Mouse (Mus musculus) cerebellum, adult 2 months (tissue): ENCODE data around the gene B3galnt2. TPM values are rescaled to one million over a fixed set of nuclear protein-coding genes. Genes with fewer than 3 reads are reported as not detected.

Experiments used
- DNase-seq, 2 experiments: peaks; one replicate each; pipeline ENCODE4 v3.0.0; 2021
- H3K27ac ChIP-seq: fragments of 200-500 bp; 2 replicates; pipeline ENCODE4 v1.5.1; 2012; ENCODE audit warnings: low read length, control low read depth, inconsistent platforms; ENCODE audit not compliant: insufficient read depth
- H3K27me3 ChIP-seq: fragments of 200-500 bp; 2 replicates; pipeline ENCODE4 v1.6.1; 2012; ENCODE audit warnings: inconsistent platforms, mild to moderate bottlenecking, low read length, moderate library complexity; ENCODE audit not compliant: control insufficient read depth, insufficient read depth
- H3K4me1 ChIP-seq: fragments of 200-500 bp; 2 replicates; pipeline ENCODE4 v1.6.1; 2011; ENCODE audit warnings: low read length; ENCODE audit not compliant: control insufficient read depth, insufficient read depth
- H3K4me3 ChIP-seq: fragments of 200-500 bp; replicated peaks from 2 replicates; pipeline ENCODE3; 2011; ENCODE audit warnings: mild to moderate bottlenecking, low read depth, low read length, control low read depth; ENCODE audit not compliant: insufficient read depth
- CTCF ChIP-seq: fragments of 200-500 bp; IDR thresholded peaks from 2 replicates; pipeline ENCODE4 v1.5.1; 2011; ENCODE audit warnings: low read depth, mild to moderate bottlenecking, control low read depth, low read length, moderate library complexity, borderline replicate concordance; ENCODE audit not compliant: insufficient read depth
- POLR2A ChIP-seq: fragments of 200-500 bp; IDR thresholded peaks from 2 replicates; pipeline ENCODE4 v1.6.1; 2011; ENCODE audit warnings: low read length, control low read depth, borderline replicate concordance; ENCODE audit not compliant: insufficient read depth
- WGBS: fragments of 180-500 bp; shearing (Covaris S2); methylation state at CpG from one replicate; pipeline ENCODE4 v1.1.7; 2018; 5-methylcytosine and 5-hydroxymethylcytosine counted together
- polyA plus RNA-seq: library from polyadenylated mRNA; depleted of rRNA; stranded (reverse); fragments of >200 nt; gene quantifications from 2 replicates; pipeline ENCODE4 v1.2.3, GENCODE M21; 2012; rRNA removed

B3galnt2 gene
- polyA plus RNA-seq, result 25.9 and 26.2 TPM in 2 replicates

DNA sequence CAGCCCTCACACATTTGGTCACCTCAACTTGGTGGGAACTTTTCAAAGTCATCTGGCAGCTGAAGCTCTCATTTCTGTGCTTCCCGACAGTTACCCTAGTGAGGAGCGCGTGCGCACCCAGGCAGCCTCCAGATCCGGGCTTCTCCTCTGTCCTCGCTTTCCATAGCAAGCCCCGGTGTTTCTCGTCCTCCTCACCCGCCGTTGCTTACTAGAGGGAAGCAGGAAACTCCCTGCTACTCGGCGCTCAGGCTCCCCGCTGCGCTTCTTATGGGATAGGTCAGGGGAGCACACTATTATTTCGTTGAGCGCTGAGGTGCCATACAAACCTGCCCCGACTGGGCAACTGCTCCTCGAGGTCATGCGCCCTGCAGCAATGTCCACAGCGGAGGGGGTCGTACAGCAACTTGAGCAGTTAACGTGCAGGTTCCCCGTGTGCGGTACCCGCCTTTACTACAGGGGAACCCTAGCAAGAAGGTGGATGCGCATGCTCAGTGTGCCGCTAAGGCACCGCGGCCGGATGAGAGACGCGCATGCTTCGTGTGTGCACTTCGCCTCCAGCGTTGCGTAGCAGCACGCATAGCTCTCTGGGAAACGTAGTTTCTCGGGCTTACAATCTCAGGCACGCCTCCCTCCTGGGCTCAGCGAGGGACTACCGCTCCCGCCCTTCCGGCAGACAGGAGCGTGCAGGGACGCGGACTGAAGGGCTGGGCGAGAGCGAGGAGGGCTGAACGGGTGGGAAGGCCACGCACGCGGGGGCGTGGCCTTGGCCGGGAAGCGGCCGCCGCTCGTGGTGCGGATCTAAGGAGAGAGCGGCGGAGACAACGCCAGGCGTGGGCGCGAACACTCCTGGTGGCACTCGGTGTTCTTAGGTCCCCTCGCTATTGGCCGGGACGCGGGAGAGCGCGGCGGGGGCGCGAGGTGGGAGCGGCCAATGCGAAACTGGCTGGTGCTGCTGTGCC lies at the start of gene B3galnt2:
Gene B3galnt2, plus strand, starts transcription at position 596 of the 959 bp plus-strand sequence.
- TF ChIP-seq POLR2A (peak; percentile 96), CTCF (no peak)
- DNase-seq, result peak; percentile 95 to 99
- WGBS, result under 1% methylated on average over 78 of the region's 78 CpGs
- Histone ChIP-seq H3K4me1 (no peaks in the 10 kb centered on the region), H3K4me3 (peak within 1 kb of the TSS; percentile 70), H3K27ac (peak within 1 kb of the TSS; percentile 4), H3K27me3 (no peaks in the 10 kb centered on the region)

DNA sequence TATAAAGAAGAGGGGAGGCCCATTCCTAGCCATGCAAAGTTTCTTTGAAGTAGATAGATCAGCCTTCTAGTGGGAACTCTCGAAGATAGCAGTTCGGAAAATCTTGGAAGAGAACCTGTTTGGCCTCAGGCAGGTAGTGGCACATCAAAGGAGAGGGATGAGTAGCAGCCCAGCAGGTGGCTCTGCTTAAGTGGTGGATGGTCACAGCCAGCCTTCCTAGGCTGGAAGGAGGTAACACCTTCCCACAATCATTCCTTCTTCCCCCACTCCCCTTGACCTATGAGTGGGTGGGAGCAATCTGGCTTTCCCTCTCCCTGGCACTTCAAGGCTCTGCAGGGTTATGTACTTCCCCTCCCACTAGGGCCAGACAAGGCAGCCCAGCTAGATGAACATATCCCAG lies 42.9 kb upstream of the B3galnt2 start:
- H3K27me3 ChIP-seq, result no peaks in the 10 kb centered on the region
- no peak for DNase-seq
- H3K4me1 ChIP-seq, result no peaks in the 10 kb centered on the region
- 70% methylated on average over 2 of the region's 2 CpGs for WGBS
- no peak for TF ChIP-seq POLR2A
- no peak for TF ChIP-seq CTCF
- no peak overlapping the region for H3K27ac ChIP-seq
- H3K4me3 ChIP-seq, result no peak overlapping the region

DNA sequence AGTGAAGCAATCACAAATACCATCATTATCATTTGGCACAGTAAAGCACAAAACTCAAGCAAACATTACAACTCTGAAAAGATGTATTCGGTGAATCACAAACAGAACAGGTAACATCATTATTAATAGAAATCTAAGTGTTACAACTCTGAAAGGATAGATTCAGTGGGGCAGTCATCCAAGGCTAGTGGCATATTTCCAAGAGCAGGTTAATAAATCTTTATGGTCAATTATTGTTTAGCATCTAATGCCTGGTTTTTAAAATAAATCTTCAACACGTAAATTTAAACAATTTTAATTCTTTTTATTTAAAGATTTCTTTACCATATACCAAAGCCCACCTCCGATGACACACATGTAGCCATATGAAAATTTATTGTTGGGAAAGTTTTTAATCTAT lies 34.9 kb upstream of the B3galnt2 start:
- no peaks in the 10 kb centered on the region for H3K27me3 ChIP-seq
- WGBS, result 93% methylated on average over 3 of the region's 3 CpGs
- no peaks in the 10 kb centered on the region for H3K4me1 ChIP-seq
- TF ChIP-seq CTCF (no peak), POLR2A (no peak)
- no peak overlapping the region for H3K27ac ChIP-seq
- H3K4me3 ChIP-seq, result no peak overlapping the region
- DNase-seq, result no peak

DNA sequence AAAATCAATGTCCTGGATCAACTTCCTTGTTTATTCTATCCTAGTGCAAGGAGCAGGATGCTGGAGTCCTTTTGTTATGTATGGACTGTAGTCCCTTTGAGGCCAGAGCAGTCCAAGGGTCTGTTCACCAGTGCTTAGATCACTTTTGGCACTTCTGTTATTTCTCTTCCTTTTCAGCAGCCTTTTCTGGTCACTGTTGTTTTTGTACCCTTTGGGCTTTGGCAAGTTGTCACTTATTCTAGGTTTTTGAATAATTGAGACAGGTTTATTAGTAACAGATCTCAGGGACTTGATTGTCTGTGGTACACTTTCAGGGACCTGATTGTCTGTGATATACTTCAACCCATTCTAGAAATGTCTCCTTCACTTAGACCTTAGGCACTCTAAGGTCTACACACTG lies 31.7 kb upstream of the B3galnt2 start:
- Histone ChIP-seq H3K4me3 (no peak overlapping the region), H3K27me3 (no peaks in the 10 kb centered on the region), H3K4me1 (no peaks in the 10 kb centered on the region), H3K27ac (no peak overlapping the region)
- no peak for DNase-seq
- no peak for TF ChIP-seq POLR2A
- no peak for TF ChIP-seq CTCF

DNA sequence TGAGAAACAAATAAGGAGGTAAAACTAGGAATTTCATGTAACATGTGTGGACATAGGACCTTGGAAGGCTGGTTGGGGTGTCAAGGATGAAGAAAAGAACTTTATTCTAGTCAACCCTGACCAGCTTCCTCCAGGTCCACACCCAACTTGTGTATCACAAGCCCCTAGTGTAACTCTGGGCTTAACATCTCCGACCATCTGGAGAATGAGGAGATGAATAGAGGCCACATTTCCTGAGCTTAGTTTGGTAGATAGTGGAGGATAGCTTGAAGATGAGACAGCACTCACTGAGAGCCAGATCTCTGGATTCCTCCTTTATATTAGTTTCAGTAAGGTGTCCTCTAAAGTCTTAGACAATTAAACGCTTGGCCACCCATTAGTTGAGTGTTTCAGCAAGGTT lies 24.3 kb upstream of the B3galnt2 start:
- Histone ChIP-seq H3K4me1 (no peaks in the 10 kb centered on the region), H3K27me3 (no peaks in the 10 kb centered on the region), H3K4me3 (no peak overlapping the region), H3K27ac (no peak overlapping the region)
- 75% methylated on average over 2 of the region's 2 CpGs for WGBS
- TF ChIP-seq CTCF (no peak), POLR2A (no peak)
- no peak for DNase-seq

DNA sequence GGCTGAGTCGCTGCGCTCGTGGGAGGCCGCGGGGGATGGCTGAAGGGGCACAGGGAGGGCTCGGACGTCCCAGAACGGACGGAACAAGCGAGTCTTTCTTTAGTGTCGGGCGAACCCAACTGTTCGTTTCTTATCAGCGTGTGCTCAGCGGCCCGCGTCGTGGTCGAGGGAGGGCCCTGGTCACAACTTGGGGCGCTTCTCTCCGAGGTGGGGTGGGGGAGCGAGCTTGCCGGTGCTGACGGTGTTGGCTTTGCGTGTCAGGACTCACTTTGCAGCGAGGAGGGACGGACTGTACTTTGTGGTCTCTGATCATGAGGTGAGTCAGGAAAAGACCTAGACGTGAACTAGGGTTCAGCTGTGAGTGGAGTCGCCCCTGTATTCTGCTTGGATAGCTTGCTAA lies 662 bp downstream of the B3galnt2 start:
- under 1% methylated on average over 29 of the region's 29 CpGs for WGBS
- peak overlapping the region; percentile 67 for H3K4me3 ChIP-seq
- no peak for DNase-seq
- no peaks in the 10 kb centered on the region for H3K27me3 ChIP-seq
- H3K4me1 ChIP-seq, result no peaks in the 10 kb centered on the region
- H3K27ac ChIP-seq, result no peak overlapping the region
- no peak for TF ChIP-seq CTCF
- TF ChIP-seq POLR2A, result no peak

DNA sequence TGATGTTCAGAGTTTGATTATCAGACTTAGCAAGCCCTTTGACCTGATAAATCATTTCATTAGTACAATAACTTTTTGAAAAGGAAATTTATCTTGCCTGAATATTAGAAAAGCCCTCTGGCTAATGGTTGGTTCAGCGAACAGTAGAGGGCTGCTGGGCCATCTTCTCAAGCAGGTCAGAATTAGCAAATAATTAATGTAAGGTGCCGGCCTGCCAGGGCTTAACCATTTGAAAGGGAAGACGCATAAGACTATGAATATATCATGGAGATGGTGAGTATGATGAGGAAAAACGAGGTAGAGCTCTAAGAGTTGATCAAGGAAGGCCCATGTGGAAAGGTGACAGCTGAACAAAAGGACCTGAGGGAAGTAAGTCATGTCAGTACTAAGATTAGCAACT lies 2.4 kb downstream of the B3galnt2 start:
- Histone ChIP-seq H3K27ac (no peak overlapping the region), H3K27me3 (no peaks in the 10 kb centered on the region), H3K4me1 (no peaks in the 10 kb centered on the region), H3K4me3 (no peak overlapping the region)
- no peak for DNase-seq
- TF ChIP-seq CTCF, result no peak
- no peak for TF ChIP-seq POLR2A
- WGBS, result 86% methylated on average over 4 of the region's 4 CpGs

DNA sequence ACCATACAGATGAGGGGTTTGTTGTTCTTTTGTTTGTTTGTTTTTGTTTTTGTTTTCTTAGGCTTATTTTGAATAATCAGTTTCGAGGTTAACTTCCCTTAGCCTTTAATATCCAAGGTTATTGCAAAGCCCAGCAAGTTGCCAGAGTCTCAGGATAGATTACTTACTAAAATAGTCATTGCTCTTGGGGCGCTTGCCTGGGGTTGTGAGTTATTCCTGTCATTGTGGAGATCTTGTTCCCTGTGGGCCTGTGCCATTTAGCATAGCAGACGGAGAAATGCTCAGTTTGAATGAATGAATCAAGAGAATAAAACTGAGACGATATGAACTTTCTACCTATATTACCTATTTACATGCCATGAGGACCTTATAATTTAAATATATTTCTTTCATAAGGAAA lies 5.9 kb downstream of the B3galnt2 start:
- WGBS, result 88% methylated on average over 4 of the region's 4 CpGs
- H3K4me3 ChIP-seq, result no peak overlapping the region
- no peak for DNase-seq
- H3K4me1 ChIP-seq, result no peaks in the 10 kb centered on the region
- H3K27me3 ChIP-seq, result no peaks in the 10 kb centered on the region
- no peak for TF ChIP-seq CTCF
- TF ChIP-seq POLR2A, result no peak
- H3K27ac ChIP-seq, result no peak overlapping the region
